Mouse (Mus musculus) macrophage (primary cell): ENCODE measurements at regions not wholly inside any gene's neighbourhood (a gene's known extent, or its start where the extent isn't known, plus 50 kb on each side); places are given as distances from the start of the nearest gene placed in this dataset.

Source experiments
- H3K27ac ChIP-seq: fragments of 350-480 bp; formaldehyde crosslinking; 2 replicates; pipeline ENCODE4 v1.9.0; 2021
- H3K36me3 ChIP-seq: fragments of 350-480 bp; formaldehyde crosslinking; 2 replicates; pipeline ENCODE4 v1.9.0; 2021; ENCODE audit errors: inconsistent target
- H3K4me3 ChIP-seq: fragments of 350-480 bp; formaldehyde crosslinking; 2 replicates; pipeline ENCODE4 v1.9.0; 2021; ENCODE audit errors: inconsistent target
- H3K79me2 ChIP-seq: fragments of 350-480 bp; formaldehyde crosslinking; 2 replicates; pipeline ENCODE4 v1.9.0; 2021; ENCODE audit errors: inconsistent target
- WGBS: methylation state at CpG from one replicate; pipeline ENCODE4 v1.1.7; 2026; ENCODE audit warnings: inconsistent platforms; ENCODE audit not compliant: missing documents; 5-methylcytosine and 5-hydroxymethylcytosine counted together

GRCm38 (mm10) chr5:75372849-75373248, 201.9 kb upstream of the Kit start:
- 64% methylated on average over 3 of the region's 3 CpGs for WGBS
- Histone ChIP-seq H3K36me3 (no peaks in the 10 kb centered on the region), H3K79me2 (no peaks in the 10 kb centered on the region), H3K27ac (no peak overlapping the region), H3K4me3 (no peak overlapping the region)

- no peak overlapping the region for H3K27ac ChIP-seq
- no peaks in the 10 kb centered on the region for H3K36me3 ChIP-seq
- 93% methylated on average over 19 of the region's 19 CpGs for WGBS
- no peaks in the 10 kb centered on the region for H3K79me2 ChIP-seq
- no peak overlapping the region for H3K4me3 ChIP-seq
Observed at GRCm38 (mm10) chr5:75377311-75378300, 197.1 kb upstream of the Kit start.

- no peaks in the 10 kb centered on the region for H3K79me2 ChIP-seq
- H3K4me3 ChIP-seq = no peak overlapping the region
- WGBS = no CpG with 5 or more reads among the region's 2 CpGs
- H3K27ac ChIP-seq = no peak overlapping the region
- no peaks in the 10 kb centered on the region for H3K36me3 ChIP-seq
Observed at GRCm38 (mm10) chr5:75378655-75379054, 196.1 kb upstream of the Kit start.

- 88% methylated on average over 1 of the region's 1 CpGs for WGBS
- no peaks in the 10 kb centered on the region for H3K36me3 ChIP-seq
- no peak overlapping the region for H3K4me3 ChIP-seq
- H3K27ac ChIP-seq = no peak overlapping the region
- no peaks in the 10 kb centered on the region for H3K79me2 ChIP-seq
Observed at GRCm38 (mm10) chr5:75380340-75380739, 194.4 kb upstream of the Kit start.

GRCm38 (mm10) chr5:75382138-75382537, 192.6 kb upstream of the Kit start:
- Histone ChIP-seq H3K79me2 (no peaks in the 10 kb centered on the region), H3K36me3 (no peaks in the 10 kb centered on the region), H3K4me3 (no peak overlapping the region), H3K27ac (no peak overlapping the region)
- WGBS = 11% methylated on average over 3 of the region's 3 CpGs

GRCm38 (mm10) chr5:75387886-75388454, 186.7 kb upstream of the Kit start:
- WGBS = 57% methylated on average over 13 of the region's 13 CpGs
- Histone ChIP-seq H3K27ac (no peak overlapping the region), H3K79me2 (no peaks in the 10 kb centered on the region), H3K4me3 (no peak overlapping the region), H3K36me3 (no peaks in the 10 kb centered on the region)

GRCm38 (mm10) chr5:75388699-75389260, 185.9 kb upstream of the Kit start:
- 93% methylated on average over 6 of the region's 7 CpGs for WGBS
- Histone ChIP-seq H3K4me3 (no peak overlapping the region), H3K79me2 (no peaks in the 10 kb centered on the region), H3K36me3 (no peaks in the 10 kb centered on the region), H3K27ac (no peak overlapping the region)

- Histone ChIP-seq H3K27ac (no peak overlapping the region), H3K36me3 (no peaks in the 10 kb centered on the region), H3K79me2 (no peaks in the 10 kb centered on the region), H3K4me3 (no peak overlapping the region)
- WGBS = 88% methylated on average over 5 of the region's 7 CpGs
Observed at GRCm38 (mm10) chr5:75389433-75389971, 185.2 kb upstream of the Kit start.

- no peaks in the 10 kb centered on the region for H3K79me2 ChIP-seq
- no peak overlapping the region for H3K4me3 ChIP-seq
- WGBS = 92% methylated on average over 5 of the region's 5 CpGs
- no peak overlapping the region for H3K27ac ChIP-seq
- no peaks in the 10 kb centered on the region for H3K36me3 ChIP-seq
Observed at GRCm38 (mm10) chr5:75398820-75399219, 175.9 kb upstream of the Kit start.

- H3K4me3 ChIP-seq = no peak overlapping the region
- no peaks in the 10 kb centered on the region for H3K36me3 ChIP-seq
- no peaks in the 10 kb centered on the region for H3K79me2 ChIP-seq
Observed at GRCm38 (mm10) chr5:75401734-75402133, 173.0 kb upstream of the Kit start.

GRCm38 (mm10) chr5:75402631-75403030, 172.1 kb upstream of the Kit start:
- H3K27ac ChIP-seq = no peak overlapping the region
- H3K4me3 ChIP-seq = no peak overlapping the region
- H3K36me3 ChIP-seq = no peaks in the 10 kb centered on the region
- H3K79me2 ChIP-seq = no peaks in the 10 kb centered on the region
- 65% methylated on average over 3 of the region's 3 CpGs for WGBS

More at GRCm38 (mm10) chr5:75401734-75402133, 173.0 kb upstream of the Kit start:
- 87% methylated on average over 3 of the region's 3 CpGs for WGBS
- no peak overlapping the region for H3K27ac ChIP-seq

- Histone ChIP-seq H3K4me3 (no peak overlapping the region), H3K36me3 (no peaks in the 10 kb centered on the region), H3K27ac (no peak overlapping the region), H3K79me2 (no peaks in the 10 kb centered on the region)
- 94% methylated on average over 5 of the region's 5 CpGs for WGBS
Observed at GRCm38 (mm10) chr5:75403531-75403930, 171.2 kb upstream of the Kit start.

GRCm38 (mm10) chr5:75404601-75405285, 170.0 kb upstream of the Kit start:
- H3K4me3 ChIP-seq = no peak overlapping the region
- H3K36me3 ChIP-seq = no peaks in the 10 kb centered on the region
- 84% methylated on average over 9 of the region's 9 CpGs for WGBS
- no peak overlapping the region for H3K27ac ChIP-seq
- H3K79me2 ChIP-seq = no peaks in the 10 kb centered on the region

GRCm38 (mm10) chr5:75405496-75405895, 169.2 kb upstream of the Kit start:
- Histone ChIP-seq H3K79me2 (no peaks in the 10 kb centered on the region), H3K4me3 (no peak overlapping the region), H3K36me3 (no peaks in the 10 kb centered on the region), H3K27ac (no peak overlapping the region)
- WGBS = 92% methylated on average over 7 of the region's 7 CpGs
